Mouse (Mus musculus) bone marrow macrophage, adult 2 months (primary cell): ENCODE measurements around the gene Mroh2a. TPM values are rescaled to one million over a fixed set of nuclear protein-coding genes. Genes with fewer than 3 reads are reported as not detected.

ENCODE experiments used
- H3K27ac ChIP-seq: 2 replicates; pipeline ENCODE4 v1.5.1; 2012; ENCODE audit warnings: low read depth, low read length; ENCODE audit not compliant: insufficient read depth
- H3K4me1 ChIP-seq: 2 replicates; pipeline ENCODE4 v1.6.1; 2012; ENCODE audit warnings: low read length; ENCODE audit not compliant: control insufficient read depth, insufficient read depth
- H3K4me3 ChIP-seq: 2 replicates; pipeline ENCODE4 v1.5.1; 2012; ENCODE audit warnings: mild to moderate bottlenecking, low read length, moderate library complexity; ENCODE audit not compliant: insufficient read depth
- CTCF ChIP-seq: IDR thresholded peaks from 2 replicates; pipeline ENCODE4 v1.5.1; 2012; ENCODE audit warnings: low read depth, mild to moderate bottlenecking, low read length, moderate library complexity
- POLR2A ChIP-seq: IDR thresholded peaks from 2 replicates; pipeline ENCODE4 v1.6.1; 2012; ENCODE audit warnings: mild to moderate bottlenecking, low read depth, low read length, borderline replicate concordance
- polyA plus RNA-seq: library from polyadenylated mRNA; stranded (reverse); fragments of >200 nt; gene quantifications from 2 replicates; pipeline ENCODE4 v1.2.4, GENCODE M21; 2012; ENCODE audit not compliant: missing spikeins, insufficient read depth, insufficient read length

Mroh2a gene
- polyA plus RNA-seq, 1 experiment: 1.6 TPM

DNA sequence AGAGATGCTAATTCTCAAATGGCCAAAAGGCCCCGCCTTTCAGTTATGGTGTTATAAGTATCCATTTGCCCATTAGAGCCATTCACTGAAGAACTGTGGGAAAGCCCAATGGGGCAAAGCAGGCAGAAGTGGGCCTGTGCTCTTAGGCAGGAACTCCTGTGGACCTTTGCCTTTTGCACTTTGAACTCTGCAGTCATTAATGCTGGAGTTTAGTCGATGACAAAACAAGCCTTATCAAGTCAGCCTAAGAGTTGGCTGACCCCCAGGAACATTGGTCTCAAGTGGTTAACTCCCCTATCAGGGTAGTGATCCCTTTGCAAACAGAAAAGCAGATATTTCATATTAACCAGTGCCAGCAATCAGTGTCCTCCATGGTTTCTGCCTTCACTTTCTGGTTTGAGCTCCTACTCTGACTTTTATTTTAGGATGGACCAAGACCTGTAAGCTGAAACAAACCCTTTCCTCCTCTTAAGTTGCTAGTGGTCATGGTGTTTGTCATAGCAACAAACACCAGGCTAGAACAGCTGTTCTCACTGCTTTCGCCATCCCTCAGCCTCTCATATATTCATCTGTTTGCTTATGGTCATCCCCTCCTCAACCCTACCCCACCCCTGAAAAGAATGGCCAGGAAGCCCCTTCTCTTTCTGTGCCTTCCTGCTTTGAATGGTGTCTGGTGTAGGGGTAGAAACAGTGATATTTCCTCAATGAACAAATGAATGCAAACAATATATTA lies 61.4 kb downstream of the Mroh2a start:
- no peak overlapping the region for H3K27ac ChIP-seq
- no peak overlapping the region for H3K4me3 ChIP-seq
- peaks cover 3% of the 10 kb centered on the region for H3K4me1 ChIP-seq
- no peak for TF ChIP-seq CTCF
- TF ChIP-seq POLR2A: no peak

DNA sequence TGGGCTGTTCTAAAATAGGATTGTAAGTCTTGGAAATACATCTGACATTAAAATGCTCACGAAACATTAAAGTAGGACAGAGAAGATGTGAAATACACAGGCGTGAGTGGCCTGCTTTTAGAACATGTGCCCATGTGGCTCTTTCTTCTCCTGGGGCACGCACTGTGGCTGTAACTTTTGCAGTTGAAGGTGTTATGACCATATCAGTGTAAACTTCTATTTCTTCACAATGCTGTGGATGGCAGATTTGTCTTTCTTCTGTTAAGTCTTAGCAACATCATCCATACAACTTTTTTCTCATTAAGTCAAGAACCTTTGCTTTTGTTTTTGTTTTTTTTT lies 62.0 kb downstream of the Mroh2a start:
- Histone ChIP-seq H3K4me3 (no peak overlapping the region), H3K27ac (no peak overlapping the region), H3K4me1 (no peaks in the 10 kb centered on the region)
- no peak for TF ChIP-seq CTCF
- no peak for TF ChIP-seq POLR2A

DNA sequence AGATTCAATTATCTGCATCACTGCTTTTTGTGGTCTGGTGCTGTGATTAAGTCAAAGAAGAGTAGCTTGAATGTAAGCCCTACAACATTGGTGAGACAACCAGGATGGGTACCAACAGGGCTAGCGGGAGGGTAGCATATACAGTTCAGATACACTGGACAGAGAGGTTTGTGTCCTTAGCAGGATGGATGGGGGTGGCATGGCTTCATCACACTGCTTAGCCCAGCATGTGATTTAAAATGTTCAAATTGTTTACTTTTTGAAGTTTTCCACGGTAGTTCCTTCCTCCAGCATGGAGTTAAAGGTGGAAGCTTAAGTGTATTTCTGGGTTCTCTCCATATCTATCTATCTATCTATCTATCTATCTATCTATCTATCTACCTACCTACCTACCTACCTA lies 62.4 kb downstream of the Mroh2a start:
- H3K4me3 ChIP-seq: no peak overlapping the region
- TF ChIP-seq CTCF: no peak
- TF ChIP-seq POLR2A: no peak

DNA sequence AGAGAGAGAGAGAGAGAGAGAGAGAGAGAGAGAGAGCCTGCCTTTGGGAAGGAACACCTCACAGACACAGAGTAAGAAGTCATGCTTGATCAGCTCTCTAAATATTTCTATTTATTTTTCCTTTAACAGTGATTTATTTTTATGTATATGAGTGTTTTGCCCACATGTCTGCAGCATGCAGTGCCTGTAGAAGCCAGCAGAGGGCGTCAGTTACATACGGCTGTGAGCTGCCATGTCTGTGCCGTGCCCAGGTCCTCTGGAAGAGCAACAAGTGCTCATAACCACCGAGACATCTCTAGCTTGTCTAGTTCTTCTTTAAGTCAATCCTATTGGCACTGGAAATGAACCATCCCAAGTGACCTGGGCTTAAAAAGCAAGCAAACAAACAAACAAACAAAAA lies 63.1 kb downstream of the Mroh2a start:
- Histone ChIP-seq H3K4me3 (no peak overlapping the region), H3K4me1 (no peaks in the 10 kb centered on the region), H3K27ac (no peak overlapping the region)
- no peak for TF ChIP-seq CTCF

More for the DNA sequence above, 62.4 kb downstream of the Mroh2a start:
- no peaks in the 10 kb centered on the region for H3K4me1 ChIP-seq
- no peak overlapping the region for H3K27ac ChIP-seq

DNA sequence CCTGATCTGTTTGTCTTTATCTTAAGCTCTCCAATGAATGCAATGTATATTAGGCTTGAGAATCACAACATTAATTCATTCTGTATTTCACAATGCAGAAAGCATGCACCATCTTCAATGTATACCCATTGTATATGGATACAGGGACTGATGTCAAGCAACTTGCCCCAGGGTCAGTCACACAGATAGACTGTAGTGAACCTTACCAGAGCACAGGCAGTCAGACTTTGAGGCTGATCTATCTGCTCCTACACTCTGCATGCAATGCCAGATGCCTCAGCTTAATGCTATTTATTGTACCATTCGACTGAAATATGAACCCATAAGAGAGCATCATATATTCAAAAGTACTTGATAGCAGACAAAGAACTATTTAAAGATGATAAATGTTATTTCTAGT lies 63.7 kb downstream of the Mroh2a start:
- TF ChIP-seq POLR2A: no peak
- TF ChIP-seq CTCF: no peak

DNA sequence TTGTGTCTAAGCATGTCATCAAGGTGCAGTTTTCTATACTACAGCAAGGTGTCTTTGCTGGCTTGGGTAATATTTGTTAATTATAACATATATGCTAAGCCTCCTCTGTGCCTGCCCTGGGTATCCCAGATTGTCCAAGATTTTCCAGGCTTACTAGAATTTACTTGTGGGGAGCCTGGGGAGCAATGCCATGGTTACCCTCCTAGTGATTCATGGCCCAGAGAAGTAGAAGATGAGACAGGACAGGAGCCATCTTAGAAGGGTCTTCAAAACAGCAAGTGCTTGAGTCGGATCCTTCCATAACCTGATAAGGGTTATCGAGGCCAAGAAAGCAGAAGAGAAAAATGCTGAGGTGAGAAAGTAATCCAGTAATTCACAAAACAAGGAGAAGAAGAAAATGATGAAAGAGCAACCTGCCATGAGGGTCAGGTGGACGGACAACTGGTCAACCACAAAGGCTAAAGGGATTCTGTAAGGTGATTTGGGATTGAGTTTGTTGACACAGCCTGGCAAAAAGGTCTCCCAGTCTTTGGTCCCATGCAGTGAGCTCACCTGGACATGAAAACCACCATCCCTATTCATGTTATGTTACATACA lies 64.7 kb downstream of the Mroh2a start:
- TF ChIP-seq CTCF: no peak
- TF ChIP-seq POLR2A: no peak
- no peak overlapping the region for H3K4me3 ChIP-seq

More for the DNA sequence above, 63.7 kb downstream of the Mroh2a start:
- Histone ChIP-seq H3K4me3 (no peak overlapping the region), H3K27ac (no peak overlapping the region), H3K4me1 (no peaks in the 10 kb centered on the region)

DNA sequence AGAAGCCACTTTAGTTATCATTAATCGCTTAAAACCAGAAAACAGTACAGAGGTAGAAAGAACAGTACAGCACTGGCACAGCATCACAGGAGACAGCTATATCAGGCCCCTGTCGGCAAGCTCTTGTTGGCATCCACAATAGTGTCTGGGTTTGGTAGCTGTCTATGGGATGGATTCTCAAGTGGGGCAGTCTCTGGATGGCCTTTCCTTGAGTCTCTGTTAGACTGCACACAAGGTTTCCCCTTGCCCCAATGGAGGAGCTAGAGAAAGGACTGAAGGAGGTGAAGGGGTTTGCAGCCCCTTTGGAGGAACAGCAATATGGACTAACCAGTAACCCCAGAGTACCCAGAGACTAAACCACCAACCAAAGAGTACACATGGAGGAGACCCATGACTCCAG lies 65.3 kb downstream of the Mroh2a start:
- TF ChIP-seq POLR2A: no peak
- TF ChIP-seq CTCF: no peak
- no peak overlapping the region for H3K27ac ChIP-seq

More for the DNA sequence above, 64.7 kb downstream of the Mroh2a start:
- no peak overlapping the region for H3K27ac ChIP-seq
- H3K4me1 ChIP-seq: no peaks in the 10 kb centered on the region

DNA sequence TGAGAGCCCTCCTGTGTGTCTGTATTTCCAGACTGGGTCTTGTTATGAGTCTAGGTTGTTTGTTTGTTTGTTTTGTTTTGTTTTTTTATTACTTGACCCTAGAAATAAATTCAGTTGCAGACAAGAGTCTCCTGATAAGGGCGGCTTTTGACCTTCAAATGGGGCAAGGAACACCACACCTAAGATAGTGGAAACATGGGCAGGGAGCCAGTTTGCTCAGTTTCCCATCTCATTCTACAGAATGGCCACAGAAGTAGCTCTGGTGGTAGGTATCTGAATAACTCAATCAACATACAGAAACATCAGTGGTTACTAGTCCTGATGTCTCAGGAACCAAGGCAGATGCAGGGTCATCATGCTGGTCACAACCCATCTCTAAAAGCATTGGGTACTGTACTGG lies 67.9 kb downstream of the Mroh2a start:
- no peaks in the 10 kb centered on the region for H3K4me1 ChIP-seq
- H3K4me3 ChIP-seq: no peak overlapping the region
- no peak overlapping the region for H3K27ac ChIP-seq
- TF ChIP-seq POLR2A (no peak), CTCF (no peak)

More for the DNA sequence above, 65.3 kb downstream of the Mroh2a start:
- Histone ChIP-seq H3K4me1 (no peaks in the 10 kb centered on the region), H3K4me3 (no peak overlapping the region)

DNA sequence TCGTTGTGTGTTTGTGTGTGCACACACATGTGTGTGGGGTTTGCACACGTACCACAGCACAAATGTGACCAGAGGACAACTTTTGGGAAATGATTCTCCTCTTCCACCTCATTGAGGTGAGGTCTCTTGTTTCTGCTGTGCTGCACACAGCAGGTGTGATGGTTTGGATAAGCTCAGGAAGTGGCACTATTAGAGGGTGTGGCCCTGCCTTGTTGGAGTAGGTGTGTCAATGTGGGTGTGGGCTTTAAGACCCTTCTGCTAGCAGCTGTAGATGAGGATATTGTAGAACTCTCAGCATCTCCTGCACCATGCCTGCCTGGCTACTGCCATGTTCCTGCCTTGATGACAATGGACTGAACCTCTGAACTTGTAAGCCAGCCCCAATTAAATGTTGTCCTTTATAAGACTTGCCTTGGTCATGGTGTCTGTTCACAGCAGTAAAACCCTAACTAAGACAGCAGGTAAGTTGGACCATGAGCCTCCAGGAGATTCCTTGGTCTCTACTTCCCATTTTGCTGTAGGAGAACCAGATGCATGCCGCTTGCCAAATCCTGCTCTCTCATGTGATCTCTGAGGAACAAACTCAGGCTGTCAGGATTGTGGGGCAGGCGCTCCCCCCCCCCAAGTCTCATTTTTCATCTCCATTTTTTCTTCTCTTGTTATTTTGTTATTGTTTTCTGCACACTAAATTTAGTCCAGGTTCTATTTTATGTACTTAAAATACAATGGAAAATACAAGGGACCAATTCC lies 69.6 kb downstream of the Mroh2a start:
- H3K27ac ChIP-seq: no peak overlapping the region
- H3K4me1 ChIP-seq: no peaks in the 10 kb centered on the region
- TF ChIP-seq CTCF (no peak), POLR2A (no peak)
- no peak overlapping the region for H3K4me3 ChIP-seq
